Mouse (Mus musculus): Measurements from ENCODE around the gene Gm21962.
"Not testable (repeated sequence)": the region's sequence is repeated elsewhere in the genome, so short reads cannot be mapped to it uniquely, and the experiment has no call there.

Gm21962 gene

DNA sequence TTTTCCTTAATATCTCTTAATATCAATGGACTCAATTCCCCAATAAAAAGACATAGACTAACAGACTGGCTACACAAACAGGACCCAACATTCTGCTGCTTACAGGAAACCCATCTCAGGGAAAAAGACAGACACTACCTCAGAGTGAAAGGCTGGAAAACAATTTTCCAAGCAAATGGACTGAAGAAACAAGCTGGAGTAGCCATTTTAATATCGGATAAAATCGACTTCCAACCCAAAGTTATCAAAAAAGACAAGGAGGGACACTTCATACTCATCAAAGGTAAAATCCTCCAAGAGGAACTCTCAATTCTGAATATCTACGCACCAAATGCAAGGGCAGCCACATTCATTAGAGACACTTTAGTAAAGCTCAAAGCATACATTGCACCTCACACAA is at the start of gene Gm21962:
Gene Gm21962 (plus strand): TSS at position 301 of the 400 bp plus-strand sequence.
- DNase-seq: not testable (repeated sequence)

DNA sequence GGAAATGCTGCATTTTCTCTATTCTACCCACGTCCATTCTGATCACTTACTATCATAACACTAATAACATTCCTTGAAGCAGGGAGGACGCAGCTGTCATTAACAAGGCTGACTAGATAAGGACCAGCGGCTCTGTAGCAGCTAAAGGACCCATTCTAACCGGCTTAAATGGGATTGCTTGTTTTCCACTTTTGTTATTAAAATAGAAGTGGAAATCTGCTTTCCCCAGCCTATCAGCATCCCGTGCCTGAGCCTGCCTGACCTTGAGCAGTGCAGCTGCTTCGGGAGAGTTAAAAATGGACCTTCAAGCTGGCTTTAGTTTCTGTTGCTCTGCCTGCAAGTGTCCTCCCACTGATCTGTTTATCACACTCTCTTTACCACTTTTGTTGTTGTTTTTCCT is 49.2 kb upstream of the Gm21962 start:
- DNase-seq: no peak

DNA sequence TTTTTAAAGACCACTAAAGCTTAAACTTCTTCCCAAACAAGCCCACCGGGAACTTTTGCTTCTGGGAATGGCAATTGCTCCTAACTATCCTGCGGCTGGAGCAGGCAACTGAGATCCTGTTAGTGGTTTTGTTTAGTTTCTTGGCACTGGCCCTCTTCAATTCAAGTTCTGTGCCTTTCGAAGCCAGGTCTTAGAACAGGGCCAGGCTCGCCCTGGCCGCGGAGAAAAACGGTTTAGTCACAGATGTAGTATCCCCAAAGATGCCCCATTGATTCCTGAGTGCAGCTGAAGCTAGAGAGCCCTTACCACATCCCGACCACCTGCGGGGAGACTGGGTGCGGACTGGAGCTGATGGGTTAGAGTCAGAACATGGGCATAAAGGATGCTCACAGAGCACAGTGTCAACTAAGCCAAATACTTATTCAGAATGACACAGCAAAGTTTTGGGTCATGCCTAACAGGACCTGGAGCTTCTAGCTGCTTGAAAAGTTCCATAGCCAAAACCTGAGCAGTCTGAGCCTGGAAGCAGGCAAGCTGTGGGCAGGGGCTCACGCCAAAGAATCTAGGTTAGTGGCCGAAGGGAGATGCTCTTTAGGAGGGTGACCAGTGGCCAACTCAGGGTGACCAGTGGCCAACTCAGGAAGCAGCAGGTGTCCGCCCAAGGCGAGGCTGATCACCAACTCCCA is 48.3 kb upstream of the Gm21962 start:
- no peak for DNase-seq

DNA sequence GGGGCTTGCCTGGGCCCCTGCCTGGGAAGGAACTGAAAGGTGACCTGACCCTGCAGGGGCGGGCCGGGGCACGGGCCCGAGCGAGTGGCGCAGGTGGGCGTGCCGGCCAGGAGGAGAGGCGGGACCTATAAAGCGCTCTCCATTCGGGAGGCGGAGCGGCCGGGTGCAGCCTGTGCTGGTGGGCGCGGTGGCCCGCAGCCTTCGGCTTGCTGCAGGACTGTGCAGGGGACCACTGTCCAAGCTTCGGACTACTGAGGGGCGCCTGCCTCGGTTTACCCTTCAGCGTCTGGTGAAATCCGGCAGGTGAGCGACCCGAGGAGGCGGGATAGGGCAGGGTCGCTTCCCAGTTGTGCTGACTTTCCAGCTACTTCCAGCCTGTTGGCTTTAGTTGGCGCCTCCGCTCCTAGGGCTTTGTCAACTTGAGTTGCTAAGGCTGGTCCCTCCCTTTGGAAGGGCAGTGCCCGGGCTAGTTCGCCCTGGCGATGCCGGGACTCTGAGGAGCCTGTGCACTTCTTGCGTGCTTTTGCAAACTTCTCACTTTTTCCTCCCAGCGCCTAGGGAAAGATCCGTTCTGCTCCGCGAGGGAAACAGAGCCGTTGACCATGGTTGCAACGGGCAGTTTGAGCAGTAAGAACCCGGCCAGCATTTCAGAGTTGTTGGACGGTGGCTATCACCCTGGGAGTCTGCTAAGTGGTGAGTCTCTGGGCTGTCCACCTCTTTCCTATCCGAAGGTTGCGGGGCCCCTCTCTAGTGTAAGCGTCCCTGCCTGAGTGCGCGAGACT is 47.6 kb upstream of the Gm21962 start:
- DNase-seq: peak; percentile 78 to 88

DNA sequence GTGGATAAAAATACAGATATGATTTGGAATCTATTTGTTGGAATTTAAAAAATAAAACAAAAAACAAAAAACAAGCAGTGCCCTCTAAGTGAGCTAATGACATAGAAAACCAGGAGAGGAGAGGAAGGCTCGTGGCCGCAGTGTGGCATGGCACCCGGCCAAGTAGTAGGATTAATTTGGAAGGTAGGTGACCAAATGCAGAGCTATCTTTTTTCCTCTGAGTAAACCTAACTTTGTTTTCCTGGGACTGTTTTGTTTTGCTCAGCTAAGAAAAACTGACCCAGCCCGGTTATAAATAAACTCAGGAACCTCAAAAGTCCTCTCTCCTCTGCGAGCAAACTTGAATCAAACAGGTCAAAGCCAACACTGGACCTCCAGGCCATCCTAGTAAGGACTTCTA is 46.3 kb upstream of the Gm21962 start:
- peak; percentile 44 to 75 for DNase-seq

DNA sequence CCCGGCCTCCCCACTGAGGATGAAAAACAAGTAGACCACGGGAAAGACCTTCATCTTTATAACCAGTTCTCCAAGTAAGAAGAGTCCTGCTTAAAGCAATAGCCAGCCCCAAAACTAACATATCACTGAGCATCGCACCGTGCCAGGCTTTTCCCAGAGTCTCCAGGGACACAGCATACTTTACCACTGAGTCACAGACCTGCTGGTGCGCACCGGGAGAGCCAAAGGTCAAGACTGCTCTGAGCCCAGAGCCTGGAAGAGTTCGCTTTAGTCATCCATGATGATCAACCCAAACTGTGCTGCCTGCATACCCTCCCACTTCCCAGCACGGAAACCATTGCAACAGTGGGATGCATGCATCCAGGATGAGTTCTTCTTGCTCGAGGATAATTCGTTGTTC is 37.6 kb upstream of the Gm21962 start:
- DNase-seq: no peak

DNA sequence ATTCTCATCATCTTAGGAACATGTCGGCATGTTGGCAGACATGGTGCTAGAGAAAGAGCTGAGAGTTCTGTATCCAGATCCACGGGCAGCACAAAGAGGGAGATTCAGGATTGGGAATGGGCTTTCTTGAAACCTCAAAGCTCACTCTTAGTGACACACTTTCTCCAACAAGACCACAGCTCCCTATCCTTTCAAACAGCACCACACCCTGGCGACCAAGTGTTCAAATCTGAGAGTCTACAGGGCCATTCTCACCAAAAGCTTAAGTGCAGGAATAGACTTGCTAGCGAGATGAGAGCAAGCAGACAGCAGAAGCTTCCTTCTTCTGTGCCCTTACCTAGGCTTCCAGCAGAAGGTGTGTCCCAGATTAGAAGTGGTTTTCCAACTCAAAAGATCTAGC is 34.8 kb upstream of the Gm21962 start:
- no peak for DNase-seq

DNA sequence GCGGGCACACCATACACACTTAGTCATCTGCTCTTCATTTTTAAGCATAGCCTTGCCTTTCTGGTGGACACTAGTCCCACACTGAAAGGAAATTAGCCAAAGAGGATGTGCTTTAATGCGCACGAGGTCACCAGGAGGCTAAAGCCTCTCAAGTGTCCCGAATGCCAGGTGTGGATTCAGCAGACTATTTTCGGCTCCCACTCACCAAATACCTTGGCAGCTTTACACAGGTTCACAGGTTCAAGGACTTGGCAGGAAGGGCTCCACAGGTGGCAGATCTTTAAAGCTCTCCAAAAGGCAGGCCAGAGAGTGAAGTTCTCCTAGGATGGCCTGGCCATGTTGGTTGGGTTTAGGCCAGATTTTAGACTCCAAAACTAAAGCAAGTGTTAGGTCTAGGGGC is 30.1 kb upstream of the Gm21962 start:
- DNase-seq: no peak

DNA sequence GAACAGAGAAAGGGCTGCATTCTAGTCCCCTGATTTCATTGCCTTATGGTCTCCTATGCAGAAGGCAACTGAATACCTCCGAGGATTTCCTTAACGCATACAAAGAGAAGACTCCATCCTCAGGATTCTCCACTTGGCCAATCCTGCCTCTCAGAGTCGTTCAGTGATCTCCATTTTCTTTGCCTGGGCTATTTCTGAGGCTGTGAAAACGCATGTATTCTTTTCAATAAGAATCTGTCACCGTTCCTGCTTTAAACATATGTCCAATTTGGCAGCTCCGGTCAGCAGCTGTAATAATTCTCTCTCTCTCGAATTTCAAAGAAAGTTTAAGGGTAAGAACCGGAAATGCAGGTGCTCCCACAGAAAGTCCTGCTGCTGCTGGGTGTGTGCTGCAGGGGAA is 29.2 kb upstream of the Gm21962 start:
- no peak for DNase-seq

DNA sequence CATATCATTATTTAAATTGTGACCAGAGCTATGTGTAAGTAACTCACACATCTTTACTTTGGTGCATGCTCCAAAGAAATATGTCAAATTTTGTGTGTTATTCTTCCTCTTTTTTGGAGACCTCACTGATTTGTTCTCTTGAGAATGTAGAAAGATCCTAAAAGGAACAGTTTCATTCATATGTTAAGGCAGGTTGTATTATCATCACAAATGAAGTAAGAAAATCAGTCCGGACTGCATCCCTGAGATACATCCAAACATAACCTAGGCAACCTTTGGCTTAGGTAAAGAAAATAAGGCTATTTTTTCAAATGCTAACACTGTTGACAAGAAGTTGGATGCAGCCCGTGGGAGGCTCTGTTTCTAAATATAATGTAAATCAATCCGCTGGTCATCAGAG is 28.8 kb upstream of the Gm21962 start:
- DNase-seq: no peak

DNA sequence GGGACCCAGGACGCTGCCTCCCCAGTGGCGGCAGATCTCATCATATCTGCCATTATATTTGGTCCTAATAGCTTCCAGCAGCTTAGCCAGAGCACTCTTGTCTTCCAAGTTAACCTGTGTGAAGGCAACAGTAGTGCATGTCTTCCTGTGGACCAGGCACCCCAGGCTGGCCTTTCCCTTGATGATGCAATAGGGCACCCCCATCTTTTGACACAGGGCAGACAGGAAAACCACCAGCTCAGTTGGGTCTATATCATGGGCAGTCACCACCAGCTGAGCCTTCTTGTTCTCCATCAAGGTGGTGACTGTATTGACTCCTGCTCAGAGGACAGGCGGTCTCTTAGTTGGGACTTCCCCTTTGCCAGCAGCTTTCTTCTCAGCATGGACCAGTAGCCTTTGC is 27.2 kb upstream of the Gm21962 start:
- DNase-seq: no peak

DNA sequence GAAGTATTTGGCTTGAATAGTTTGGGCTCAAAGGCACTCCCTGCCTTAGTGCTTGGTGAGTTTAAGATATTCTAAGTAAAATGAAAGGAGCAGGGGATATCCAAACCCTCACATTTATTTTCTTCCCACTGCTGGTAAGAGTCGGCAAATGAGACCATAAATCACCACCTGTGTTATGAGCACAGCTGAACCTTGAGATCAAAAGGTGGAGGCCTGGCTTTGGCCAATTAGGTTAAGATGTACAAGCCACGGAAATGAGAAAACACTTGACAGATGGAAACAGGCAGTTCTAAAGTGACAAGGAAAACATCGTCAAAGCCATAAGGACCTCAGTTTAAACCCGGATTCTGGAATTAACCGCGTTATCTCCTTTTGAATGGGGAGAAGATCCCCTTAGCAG is 26.4 kb upstream of the Gm21962 start:
- DNase-seq: no peak

DNA sequence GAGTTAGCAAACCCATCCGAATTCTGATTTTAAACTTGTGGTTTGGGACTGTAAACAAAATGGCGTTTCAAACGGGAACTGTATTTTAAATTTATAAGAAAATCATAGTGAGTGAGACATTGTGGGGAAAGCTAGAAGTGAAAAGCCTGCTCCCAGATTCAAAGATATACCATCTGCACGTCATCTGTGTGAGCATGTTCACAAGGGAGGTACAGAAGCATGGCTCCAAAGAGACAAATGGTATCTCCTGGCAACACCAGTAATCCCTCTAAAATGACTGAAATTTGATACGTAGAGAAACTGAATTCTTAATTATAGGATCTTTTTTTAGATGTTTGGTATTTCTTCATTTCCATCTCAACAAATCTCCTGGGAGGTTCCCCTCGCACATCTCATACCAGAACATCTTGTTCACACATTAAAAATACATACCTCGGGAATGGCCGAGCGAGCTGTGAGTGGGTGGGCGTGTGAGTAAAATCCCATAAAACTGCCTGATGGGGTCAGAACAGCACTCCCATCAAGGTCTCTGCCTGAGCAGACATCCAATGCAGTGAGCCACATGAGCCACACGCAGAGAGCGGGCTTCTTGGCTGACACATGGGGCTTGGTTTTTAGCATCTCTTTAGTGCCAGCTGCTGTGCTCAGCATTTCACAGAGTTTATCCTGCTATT is 23.8 kb upstream of the Gm21962 start:
- DNase-seq: no peak

DNA sequence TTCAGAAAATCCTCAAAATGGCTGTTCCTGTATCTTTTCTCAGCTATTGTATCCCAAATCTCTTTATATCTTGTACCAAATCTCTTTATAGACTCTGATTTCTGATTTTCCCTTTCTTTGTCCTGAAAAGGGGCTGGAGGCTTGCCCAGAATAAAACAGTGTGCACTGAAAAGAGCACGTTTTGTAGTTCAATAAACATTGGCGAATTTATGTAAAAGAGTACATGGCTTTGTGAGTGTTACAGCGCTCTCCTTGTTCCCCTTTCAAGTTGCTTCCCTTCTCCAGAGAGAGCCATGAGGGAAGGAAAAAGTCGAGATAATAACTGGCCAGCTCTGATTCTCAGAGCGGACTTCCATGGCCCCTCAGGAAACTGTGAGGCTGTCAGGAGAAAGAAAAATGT is 22.2 kb upstream of the Gm21962 start:
- no peak for DNase-seq

DNA sequence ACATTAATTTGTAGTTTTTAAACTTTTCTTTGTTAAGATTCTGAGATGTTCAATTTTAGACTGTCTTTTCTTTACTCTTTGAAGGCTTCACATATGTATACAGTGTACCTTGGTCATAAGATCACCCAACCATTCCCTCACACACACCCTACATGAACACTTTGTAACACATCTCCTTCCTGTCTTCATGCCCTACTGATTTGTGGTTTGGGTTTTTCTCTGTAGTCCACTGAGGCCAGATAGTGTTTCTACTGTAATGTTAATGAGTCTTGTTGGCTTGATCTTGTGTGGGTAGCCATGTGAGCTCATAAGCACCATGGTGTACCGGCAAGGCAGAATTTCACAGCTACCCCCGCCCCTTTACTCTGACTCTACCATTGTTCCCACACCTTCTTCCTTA is 18.5 kb upstream of the Gm21962 start:
- no peak for DNase-seq

DNA sequence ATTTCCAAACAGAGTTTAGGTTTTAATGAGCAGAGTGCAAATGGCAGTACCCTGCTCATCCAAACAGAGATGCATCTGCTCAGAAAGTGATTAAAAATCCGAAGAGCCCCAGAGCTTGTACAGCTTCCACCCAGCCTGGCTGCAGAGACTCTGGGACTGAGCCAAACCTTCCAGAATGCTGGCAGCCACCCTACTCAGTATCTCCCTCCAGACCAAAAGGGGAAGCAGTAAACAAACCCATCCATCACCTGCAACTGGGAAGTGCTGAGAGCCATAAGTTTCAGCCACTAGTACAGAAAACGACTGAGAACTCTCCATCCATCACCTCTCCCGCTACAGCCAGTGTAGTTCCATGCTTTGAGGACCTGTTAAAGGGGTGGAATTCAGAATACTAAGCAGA is 9.6 kb downstream of the Gm21962 start:
- DNase-seq: peak; percentile 79 to 80

DNA sequence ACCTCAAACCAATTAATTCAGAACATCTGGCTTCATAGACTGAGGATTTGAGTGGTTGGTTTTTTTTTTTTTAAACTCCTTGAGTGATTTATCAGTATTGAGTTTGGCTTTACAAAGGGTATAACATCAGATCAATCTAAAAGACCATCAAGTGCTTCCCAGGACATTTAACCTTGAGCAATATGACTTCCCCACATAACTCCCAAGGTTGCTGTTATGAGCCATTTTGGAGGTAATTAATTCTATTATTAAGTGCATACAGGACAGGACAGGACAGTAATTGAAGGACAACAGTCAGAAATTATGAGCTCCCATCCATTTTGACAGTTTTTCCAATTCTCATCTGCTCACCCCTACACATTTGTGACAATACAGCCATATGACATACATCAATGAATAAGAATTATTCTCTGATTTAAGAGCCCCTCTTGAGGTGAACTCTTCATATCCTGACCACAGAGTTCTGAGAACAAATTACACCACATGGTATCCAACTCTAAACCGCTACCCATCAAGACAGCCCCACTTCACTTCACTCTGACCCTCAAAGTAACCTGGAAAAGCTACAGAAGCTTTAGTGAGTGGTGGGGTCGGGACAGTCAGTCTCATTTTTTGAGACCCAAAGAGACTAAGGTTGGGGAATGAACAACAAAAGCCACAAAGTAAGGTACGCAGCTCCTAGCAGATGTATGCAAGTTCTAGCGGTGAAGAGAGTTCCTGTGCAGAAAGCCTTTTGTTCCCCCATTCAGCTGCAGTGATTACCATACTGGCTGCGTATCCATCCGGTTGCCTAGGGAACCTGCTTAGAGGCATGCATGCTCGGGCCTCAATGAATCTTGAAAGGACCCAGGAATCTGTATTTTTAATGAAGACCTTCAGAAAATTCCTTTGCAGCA is 11.8 kb downstream of the Gm21962 start:
- DNase-seq: no peak

DNA sequence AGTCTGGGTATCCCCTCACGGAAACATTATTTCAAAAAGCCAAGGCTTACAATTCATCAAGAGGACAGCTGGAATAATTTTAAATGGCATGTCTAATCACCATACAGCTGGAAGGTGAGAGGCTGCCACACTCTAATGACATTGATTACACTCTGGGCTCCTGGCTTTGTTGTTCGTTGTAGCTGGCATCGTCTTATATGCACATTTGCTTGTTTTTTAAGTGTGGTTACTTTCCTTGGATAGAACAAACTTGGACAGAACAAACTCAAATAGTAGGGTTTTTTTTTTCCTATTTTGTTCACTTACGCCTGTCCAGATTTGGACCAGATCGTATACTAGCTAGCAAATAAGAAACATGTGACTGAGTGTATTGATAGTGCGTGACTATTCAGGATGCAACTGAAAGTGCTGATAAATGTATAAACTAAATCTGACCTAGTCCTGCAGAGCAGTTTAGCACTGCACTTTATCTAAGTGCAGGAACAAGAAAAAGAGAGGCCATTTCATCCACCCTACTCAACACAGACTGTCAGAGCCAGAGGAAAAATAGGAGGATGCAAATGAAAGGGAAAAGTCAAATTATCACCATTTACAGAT is 12.6 kb downstream of the Gm21962 start:
- no peak for DNase-seq

DNA sequence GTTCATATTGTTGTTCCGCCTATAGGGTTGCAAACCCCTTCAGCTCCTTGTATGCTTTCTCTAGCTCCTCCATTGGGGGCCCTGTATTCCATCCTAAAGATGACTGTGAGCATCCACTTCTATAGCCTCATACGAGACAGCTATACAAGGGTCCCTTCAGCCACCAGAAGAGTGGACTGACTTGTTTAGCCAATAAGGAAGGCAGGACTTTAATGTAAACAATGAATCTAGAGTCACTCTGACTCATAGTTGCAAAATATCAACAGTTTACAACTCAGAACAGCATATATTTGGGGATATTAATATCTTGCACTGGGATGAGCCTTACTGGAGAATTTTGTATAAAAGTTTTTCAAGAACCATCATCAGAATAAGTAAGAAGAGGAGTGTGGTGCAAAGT is 15.6 kb downstream of the Gm21962 start:
- DNase-seq: no peak

DNA sequence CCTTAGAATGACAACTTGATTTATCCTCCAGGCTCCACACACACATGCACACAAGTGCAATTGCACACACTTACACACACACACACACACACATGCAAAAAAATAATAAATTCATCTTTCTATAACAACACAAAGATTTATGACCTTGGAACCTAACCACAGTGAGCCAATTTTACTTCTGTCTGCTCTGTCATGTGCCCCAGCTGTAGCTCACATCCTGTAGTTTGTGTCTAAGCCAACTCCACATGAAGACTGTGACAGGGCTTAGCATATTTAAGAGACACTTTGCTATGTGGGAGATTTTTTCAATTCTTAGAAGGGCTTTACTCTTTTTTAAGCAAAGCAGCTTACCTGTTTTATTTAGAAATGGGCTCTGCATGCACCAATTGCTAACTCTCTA is 20.2 kb downstream of the Gm21962 start:
- DNase-seq: no peak

DNA sequence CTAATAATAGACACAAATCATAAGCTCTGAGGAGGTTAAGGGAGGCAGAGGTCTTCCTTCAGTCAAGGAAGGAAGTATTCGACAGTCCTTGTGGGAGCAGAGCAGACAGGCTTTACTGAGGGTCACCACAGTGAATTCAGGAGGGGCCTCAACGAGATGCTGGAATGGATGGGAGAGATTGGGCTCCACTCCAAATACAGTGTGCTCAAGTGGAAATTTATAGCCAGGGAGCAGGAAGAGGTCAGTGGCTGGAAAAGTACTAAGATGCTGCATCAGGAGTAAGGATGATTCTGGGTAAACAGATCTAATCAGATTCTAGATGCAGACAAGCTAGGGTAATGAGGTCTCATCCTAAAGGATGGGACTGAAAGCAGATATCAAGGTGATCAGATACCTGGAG is 44.6 kb downstream of the Gm21962 start:
- peak; percentile 61 to 78 for DNase-seq

DNA sequence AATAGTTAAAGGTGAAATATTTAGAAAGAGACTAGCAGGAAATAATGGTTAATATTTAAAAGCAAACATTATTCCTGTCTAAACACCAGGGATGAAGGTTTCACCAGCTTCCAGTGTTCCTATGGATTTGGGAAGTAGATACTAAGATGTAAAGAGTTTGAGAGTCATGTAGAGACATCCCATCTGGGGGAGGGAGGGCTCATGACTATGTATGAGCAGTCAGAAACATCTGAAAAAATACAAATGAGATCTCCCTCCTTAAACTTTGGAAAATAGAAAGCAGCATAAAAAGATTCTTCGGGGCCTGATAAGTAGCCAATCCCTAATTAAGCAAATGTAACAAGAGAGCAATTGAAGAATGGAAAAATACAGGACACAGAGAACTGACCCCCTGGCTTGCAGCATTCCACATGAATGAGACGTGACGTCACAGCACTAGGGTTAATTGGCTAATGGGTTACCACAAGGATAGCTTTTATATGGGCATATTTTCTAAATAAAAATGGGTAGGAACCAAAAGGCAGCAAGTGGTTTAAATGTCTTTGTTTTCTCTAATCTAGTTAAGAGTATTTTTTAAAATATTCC is 45.3 kb downstream of the Gm21962 start:
- peak; percentile 56 to 81 for DNase-seq
